Mouse (Mus musculus): Measurements from ENCODE around the gene Otud7b.
"Not testable (repeated sequence)": the region's sequence is repeated elsewhere in the genome, so short reads cannot be mapped to it uniquely, and the experiment has no call there.

Gene Otud7b

GRCm38 (mm10) chr3:96151836-96152235 is 47.5 kb downstream of the Otud7b start:
- no peak for DNase-seq (ENCODE audit: low spot score)

DNA sequence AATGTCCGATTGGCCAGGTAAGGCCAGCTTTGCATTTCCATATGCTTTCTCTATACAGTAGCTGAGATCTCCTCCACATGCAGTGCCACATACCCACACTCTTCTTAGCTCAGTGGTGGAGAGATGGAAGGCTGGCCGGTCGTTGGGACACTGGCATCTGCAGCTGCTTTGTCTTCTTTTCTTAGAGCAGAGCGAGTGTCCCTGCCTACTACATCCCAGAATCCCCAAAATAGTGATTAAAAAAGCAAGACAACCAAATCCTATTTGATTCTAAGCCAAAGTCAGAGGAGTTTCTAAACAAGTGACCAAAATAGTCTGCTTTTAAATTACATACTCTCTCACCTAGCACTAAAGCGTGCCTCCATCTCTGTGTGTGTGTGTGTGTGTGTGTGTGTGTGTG is 48.3 kb downstream of the Otud7b start:
- no peak for DNase-seq (ENCODE audit: low spot score)

DNA sequence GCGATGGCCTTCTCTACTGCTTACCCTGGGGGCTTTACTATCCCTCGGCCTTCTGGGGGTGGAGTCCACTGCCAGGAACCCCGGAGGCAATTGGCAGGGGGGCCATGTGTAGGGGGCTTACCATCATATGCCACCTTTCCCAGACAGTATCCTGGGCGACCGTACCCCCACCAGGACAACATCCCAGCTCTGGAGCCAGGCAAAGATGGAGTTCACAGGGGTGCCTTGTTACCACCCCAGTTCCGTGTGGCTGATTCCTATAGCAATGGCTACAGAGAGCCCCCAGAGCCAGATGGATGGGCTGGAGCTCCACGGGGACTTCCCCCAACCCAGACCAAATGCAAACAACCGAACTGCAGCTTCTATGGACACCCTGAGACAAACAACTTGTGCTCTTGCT is 51.2 kb downstream of the Otud7b start:
- no peak for DNase-seq (ENCODE audit: low spot score)

DNA sequence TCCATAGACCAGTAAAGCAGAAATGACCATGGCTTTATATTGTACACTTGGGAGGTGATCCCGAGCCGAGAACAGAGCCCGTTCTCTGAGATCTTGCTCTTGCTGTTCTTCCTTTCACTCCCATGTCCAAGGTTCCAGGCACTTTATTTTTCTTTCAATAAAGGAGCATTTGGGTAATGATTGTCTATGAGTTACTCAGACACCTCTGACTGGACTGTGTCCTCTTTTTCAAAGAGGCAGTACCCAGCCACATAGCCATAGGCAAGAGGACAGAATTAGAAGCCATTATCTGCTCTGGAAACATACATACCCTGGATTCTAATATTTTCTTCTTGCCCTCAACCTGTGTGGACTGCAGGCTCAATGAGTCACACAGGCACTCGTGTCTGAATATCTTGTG is 55.5 kb downstream of the Otud7b start:
- no peak for DNase-seq (ENCODE audit: low spot score)

DNA sequence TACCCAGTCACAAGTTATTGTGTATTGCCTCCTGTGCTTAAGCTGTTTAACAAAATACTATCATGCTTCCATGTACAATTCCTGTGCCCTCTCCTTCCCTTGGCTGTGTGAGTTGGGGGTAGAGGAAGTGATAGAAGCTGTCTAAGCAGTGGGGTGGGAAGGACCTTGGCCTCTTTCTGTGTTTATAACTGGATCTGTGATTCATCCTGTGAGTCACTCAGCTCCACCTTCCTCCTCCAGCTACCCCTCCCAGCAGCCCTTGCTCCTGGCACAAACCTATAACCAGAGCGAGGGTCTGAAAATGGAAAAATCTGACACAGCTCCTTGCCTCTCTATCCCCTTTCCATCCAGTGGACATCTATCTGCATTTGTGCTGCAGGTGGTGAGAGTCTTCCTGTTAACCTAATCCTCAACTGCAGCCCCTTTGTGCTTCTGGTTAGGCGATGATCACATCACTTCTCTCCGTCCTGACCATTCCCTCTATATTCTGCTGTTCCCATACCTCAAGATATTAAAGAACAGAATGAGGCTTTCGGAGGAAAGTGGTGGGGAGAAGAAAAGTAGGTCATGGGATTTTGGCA is 56.0 kb downstream of the Otud7b start:
- DNase-seq (ENCODE audit: low spot score): no peak

DNA sequence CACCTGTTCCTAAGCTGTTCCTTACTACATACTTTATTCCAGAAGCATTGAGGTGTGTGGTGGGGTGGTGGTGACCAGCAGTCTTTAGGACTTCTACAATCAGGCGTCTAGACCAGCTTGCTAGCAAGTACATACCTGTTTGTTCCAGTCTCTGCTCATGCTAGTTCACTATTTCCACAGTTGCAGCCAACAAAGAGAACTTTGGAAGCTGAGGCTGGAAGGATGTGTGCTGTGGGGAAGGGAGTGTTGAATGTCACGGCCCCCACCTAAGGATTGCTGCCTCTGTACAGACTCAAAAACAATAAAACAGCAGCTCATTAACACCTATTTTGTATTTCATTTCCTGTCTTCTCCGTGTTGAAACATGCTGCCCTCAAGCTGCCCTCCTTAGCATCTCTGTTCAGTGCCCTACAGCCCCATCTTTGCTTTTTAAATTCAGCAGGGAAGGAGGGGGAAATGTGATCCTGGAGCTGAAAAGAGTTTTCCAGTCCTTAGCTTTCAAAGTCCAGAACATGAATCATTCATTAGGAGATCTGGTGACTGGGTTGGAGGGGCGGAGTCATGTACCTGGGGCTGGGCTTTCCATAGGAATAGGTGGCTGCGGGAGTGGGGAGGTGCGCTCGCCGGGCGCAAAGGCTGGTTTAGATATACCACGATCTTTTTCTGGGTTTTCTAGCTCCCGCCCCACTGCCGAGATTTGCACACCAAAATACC is 56.6 kb downstream of the Otud7b start:
- peak; percentile 78 for DNase-seq (ENCODE audit: low spot score)

DNA sequence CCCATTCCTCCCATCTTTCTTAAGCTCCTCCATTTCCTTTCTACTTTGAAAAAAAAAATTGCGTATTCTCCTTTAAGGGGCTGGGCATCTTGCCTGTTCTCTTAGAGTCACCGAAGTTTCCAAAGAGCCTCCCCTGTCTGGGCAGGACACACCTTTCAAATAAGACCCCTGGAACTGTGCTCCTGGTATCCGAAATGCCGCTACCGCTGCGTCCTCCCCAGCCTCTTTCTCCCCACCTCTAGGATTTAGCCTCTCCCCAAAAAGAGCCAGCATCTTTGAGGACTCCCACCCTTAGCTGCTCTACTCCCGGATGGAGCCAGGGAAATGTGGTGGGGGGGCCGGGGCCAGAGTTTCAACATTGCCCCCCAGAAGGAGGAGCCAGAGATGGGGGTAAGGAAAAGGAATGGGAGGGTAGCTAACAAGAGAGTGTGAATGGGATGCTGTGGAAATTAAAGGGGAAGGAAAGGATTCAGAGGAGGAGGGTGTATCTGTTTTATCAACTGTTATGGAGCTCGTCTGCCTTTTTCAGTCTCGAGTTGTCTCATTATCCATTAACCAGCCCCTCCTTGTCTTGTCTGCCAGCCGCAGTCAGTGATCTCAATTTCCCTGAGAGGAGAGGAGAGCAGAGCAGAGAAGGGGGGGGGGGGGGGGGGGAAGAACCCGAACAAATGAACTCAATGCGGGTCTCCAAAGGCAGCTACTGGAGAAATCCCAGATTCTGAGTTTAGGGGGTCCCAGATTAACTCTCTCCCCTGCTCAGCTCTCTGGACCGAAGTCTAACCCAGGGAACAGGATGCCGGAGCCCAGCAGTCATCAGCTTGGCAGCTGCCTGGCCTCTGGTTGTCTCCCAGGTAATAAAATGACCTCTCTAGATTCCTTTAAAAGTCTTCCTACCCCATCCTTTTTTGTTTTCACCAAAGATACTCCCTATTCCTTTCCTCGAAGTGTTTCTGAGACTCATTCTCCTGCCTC is 57.8 kb downstream of the Otud7b start, which contains the start of gene Mtmr11:
Gene Mtmr11, plus strand, starts transcription at position 136 of the 972 bp plus-strand sequence.
- DNase-seq (ENCODE audit: low spot score): peak; percentile 28

DNA sequence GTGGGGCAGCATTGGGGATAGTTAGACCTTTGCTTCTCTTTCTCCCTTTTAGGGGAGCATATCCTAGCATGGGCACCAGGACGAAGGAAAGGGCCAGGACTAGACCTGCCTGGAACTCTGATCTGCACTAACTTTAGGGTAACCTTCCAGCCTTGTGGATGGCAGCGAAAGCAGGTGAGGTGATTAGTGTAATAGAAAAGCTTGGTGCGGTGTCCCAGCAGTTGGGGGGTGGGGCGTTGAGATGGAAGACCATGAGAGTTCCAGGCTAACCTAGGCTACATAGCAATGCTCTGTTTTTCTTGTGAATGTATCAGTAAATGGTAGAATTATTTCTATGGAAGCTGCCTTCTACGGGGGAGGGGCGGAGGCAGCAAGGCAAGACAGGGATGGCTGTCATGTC is 58.7 kb downstream of the Otud7b start:
- no peak for DNase-seq (ENCODE audit: low spot score)

- DNase-seq (ENCODE audit: low spot score): no peak
These were observed 64.3 kb downstream of the Otud7b start for GRCm38 (mm10) chr3:96168466-96169158.

DNA sequence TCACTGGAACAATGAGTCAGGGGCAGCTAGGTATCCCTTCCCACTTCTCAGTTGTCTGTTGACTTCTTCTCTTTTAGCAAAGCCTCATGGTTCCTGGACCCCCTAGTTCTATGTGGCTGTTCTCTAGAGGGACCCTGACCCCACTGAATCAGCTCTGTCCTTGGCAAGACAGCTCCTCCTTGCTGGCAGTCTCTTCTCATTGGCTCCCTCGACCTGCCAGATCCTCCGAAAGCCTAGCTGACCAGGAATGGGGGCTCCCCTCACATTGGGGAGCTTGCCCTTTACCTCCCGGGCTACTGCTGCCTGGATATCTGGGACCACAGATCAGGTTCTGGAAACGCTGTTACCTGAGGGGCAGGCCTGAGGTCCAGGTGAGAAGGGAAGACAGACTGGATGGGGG is 65.9 kb downstream of the Otud7b start:
- no peak for DNase-seq (ENCODE audit: low spot score)

- DNase-seq (ENCODE audit: low spot score): no peak
These were observed 66.7 kb downstream of the Otud7b start for GRCm38 (mm10) chr3:96170976-96171545.

- no peak for DNase-seq (ENCODE audit: low spot score)
These were observed 67.4 kb downstream of the Otud7b start for GRCm38 (mm10) chr3:96171583-96172196.

GRCm38 (mm10) chr3:96172197-96173178 is 68.2 kb downstream of the Otud7b start, which contains the start of gene Sf3b4:
Gene Sf3b4, plus strand, starts transcription at chr3:96172332.
- DNase-seq (ENCODE audit: low spot score): peak; percentile 94

- DNase-seq (ENCODE audit: low spot score): no peak
These were observed 68.9 kb downstream of the Otud7b start for GRCm38 (mm10) chr3:96173185-96173584.

GRCm38 (mm10) chr3:96174042-96174441 is 69.7 kb downstream of the Otud7b start:
- DNase-seq (ENCODE audit: low spot score): not testable (repeated sequence)

DNA sequence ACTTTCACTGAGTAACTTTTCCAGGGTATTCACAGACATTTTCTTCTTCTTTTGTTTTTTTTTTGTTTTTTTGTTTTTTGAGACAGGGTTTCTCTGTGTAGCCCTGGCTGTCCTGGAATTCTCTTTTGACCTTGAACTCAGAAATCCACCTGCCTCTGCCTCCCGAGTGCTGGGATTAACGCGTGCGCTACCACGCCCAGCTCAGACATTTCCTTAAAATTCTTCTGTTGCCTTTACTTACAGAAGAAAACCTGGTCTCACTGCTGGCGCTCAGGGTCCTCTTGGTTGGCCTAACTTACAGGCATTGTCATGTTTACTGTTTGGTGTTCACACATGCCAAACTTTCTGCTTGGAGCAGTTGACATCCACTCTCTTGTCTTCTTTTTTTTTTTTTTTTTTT is 70.9 kb downstream of the Otud7b start:
- DNase-seq (ENCODE audit: low spot score): no peak

- no peak for DNase-seq (ENCODE audit: low spot score)
These were observed 74.1 kb downstream of the Otud7b start for GRCm38 (mm10) chr3:96178427-96178826.

DNA sequence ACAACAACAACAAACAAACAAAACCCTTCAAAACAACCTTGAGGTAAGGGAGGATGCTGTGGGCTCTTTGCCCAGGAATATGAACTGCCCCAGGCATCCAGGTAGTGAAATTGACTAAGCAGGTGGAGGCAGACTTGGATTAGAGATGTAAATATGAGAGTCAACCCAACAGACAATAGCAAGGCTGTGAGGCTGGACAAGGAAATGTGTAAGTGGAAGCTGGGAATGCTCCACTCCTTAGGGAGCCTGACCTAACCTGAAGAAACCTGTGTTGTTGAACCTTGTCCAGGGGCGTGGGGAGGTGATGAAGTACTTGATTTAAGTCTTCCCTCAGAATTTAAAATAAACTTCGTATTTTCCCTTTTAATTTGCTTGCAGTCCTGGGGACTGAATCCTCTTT is 74.6 kb downstream of the Otud7b start:
- no peak for DNase-seq (ENCODE audit: low spot score)

DNA sequence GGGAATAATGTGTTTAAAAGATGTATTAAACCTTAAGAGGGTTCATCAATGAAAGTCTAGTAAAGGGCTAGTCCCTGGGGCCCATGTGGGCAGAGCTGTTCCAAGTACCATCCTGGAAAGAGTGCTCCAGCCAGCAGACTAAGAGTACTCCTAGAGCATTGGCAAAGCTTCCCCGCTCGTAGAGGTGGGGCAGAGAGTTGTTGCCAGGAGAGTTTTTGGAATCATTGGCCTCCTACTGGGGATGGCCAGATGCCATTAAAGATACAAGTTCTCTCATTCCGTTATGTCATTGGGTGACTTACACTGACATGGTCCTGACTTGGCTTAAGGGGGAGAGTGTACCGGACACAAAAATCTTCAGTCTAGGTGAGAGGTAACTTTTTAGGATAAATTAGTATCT is 75.2 kb downstream of the Otud7b start:
- no peak for DNase-seq (ENCODE audit: low spot score)
